Mouse (Mus musculus): Measurements from ENCODE around the gene Ctbp2.

The Ctbp2 gene

GRCm38 (mm10) chr7:133011191-133011590 is 113.0 kb downstream of the Ctbp2 start:
- DNase-seq (ENCODE audit: extremely low read depth, low read depth, low spot score), result no peak

GRCm38 (mm10) chr7:133010477-133010876 is 113.7 kb downstream of the Ctbp2 start:
- no peak for DNase-seq (ENCODE audit: extremely low read depth, low read depth, low spot score)

- DNase-seq (ENCODE audit: extremely low read depth, low read depth, low spot score), result no peak
Measured at GRCm38 (mm10) chr7:133009676-133010075, 114.5 kb downstream of the Ctbp2 start.

DNA sequence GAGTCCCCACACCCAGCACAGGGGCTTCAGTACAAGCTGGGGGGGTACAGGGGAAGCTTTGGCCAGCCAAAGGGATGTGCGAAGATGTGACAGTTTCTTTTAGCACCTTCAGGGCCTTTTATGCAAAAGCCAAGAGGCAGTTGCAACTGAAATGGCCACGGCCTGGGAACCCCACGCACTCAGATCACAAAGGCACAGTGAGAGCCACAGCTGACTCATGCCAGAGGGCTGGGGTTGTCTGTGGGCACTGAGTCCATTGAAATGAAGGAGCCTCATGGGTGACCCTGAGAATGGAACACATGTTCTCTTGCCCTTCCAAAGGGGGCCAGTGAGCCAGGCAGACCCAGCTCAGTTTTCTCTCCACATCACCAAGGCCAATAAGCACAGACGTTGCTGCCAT is 115.5 kb downstream of the Ctbp2 start:
- no peak for DNase-seq (ENCODE audit: extremely low read depth, low read depth, low spot score)

GRCm38 (mm10) chr7:133007343-133007742 is 116.8 kb downstream of the Ctbp2 start:
- no peak for DNase-seq (ENCODE audit: extremely low read depth, low read depth, low spot score)

GRCm38 (mm10) chr7:133005772-133006171 is 118.4 kb downstream of the Ctbp2 start:
- DNase-seq (ENCODE audit: extremely low read depth, low read depth, low spot score), result no peak

DNA sequence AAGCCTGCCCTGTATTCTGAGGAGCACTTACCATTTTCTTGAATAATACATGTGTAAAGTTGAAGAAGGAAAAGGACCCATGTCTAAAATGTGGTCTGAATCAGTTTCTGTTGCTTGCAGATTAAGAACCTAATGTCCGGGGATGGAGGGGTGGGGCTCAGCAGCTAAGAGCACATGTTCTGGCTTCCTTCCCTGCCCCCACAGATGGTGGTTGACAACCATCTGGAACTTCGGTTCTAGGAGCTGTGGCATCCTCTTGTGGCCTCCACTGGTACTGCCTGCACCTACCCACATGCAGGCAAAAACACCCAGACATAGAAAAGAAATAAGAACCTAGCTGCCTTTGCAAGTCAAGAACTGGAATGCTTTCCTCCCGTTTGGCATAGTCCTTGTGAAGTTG is 120.7 kb downstream of the Ctbp2 start:
- DNase-seq (ENCODE audit: extremely low read depth, low read depth, low spot score), result no peak

- DNase-seq (ENCODE audit: extremely low read depth, low read depth, low spot score), result no peak
Measured at GRCm38 (mm10) chr7:133002271-133002670, 121.9 kb downstream of the Ctbp2 start.

DNA sequence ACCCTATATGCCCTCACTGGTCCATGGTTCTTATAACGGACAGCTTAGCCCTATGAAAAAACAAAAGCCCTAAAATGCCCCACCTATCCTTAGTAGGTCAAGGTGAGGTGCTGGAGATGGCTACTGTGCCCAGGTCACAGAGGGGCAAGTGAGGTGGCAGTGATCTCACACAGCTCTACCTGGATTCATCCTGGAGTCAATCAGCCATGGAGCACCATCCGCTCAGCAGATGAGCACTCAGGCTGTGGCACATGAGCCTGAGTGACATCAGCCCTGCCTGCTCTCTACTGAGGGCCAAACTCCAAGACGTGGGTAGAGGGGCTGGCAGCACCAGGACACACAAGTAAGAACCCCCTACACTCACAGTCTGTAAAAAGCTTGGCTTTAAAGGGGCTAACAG is 122.8 kb downstream of the Ctbp2 start:
- no peak for DNase-seq (ENCODE audit: extremely low read depth, low read depth, low spot score)

GRCm38 (mm10) chr7:132999061-132999460 is 125.1 kb downstream of the Ctbp2 start:
- DNase-seq (ENCODE audit: extremely low read depth, low read depth, low spot score), result no peak

- DNase-seq (ENCODE audit: extremely low read depth, low read depth, low spot score), result no peak
Measured at GRCm38 (mm10) chr7:132998639-132999038, 125.5 kb downstream of the Ctbp2 start.

DNA sequence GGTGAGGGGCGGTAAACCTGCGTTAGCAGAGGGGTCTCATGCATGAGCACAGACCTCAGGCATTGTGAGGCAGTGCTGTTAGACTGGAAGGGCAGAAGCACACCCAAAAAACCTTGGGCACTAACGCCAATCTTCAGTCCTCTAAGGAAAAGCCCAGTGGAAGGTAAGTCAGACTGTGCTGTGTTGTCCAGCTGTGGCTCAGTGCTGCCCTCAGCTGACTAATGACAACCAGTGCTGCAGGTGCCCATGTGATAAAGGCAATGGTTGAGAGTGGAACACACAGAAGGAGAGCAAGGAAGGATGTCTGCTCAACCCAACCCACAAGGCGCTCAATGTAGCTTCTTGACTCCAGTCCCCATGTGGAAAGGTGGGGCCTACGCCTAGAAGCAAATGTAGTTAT is 127.8 kb downstream of the Ctbp2 start:
- DNase-seq (ENCODE audit: extremely low read depth, low read depth, low spot score), result no peak

- DNase-seq (ENCODE audit: extremely low read depth, low read depth, low spot score), result no peak
Measured at GRCm38 (mm10) chr7:132994628-132995191, 129.4 kb downstream of the Ctbp2 start.

- DNase-seq (ENCODE audit: extremely low read depth, low read depth, low spot score), result no peak
Measured at GRCm38 (mm10) chr7:132994120-132994519, 130.0 kb downstream of the Ctbp2 start.

- DNase-seq (ENCODE audit: extremely low read depth, low read depth, low spot score), result no peak
Measured at GRCm38 (mm10) chr7:132992967-132993615, 131.1 kb downstream of the Ctbp2 start.

DNA sequence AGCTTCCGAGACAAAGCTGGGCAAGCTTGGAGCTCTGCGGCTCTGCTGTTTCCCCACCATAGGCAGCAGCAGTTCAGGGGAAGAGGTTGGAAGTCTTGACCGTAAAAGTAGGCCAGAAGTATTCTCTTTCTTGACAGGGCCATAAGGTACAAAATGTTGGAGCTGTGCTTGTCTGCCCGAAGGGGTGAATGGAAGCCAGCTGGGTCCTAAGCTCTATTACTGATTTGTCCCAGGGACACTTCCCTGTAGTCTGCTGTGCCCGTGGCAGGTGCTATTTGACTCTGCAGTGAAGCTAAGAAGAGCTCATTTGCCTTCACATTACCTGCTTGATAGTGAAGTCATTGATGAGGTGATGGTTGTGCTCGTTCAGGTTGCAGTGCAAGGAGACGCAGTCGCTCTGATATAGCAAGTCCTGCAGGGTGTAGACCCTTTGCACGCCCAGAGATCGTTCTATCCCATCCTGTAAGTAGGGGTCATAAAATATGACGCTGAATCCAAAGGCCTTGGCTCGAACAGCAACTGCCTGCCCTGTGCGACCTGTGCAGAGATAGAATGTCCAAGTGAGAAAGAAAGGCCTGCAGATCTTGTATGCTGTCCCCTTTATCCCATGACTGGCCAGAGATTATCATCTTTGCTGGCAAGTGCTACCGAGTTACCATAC is 132.8 kb downstream of the Ctbp2 start:
- DNase-seq (ENCODE audit: extremely low read depth, low read depth, low spot score), result no peak

DNA sequence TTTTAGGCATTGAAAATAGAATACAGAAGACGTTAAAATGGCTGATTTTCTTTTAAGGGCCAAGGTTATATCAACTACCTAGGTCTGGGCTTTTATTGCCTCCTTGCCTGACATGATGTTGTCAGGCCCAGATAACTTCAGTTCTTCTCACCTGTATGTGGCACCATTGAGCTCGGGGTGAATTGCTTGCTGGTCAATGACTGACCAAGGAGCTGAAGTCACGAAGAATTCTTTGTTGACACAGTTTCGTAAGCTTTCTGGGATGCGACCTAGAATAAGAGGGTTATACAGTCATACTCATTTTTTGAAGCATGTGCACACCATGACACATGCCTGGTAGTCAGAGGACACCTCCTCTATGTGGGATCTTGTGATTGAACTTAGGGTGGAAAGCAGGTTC is 134.3 kb downstream of the Ctbp2 start:
- no peak for DNase-seq (ENCODE audit: extremely low read depth, low read depth, low spot score)

GRCm38 (mm10) chr7:132982639-132983038 is 141.5 kb downstream of the Ctbp2 start:
- DNase-seq (ENCODE audit: extremely low read depth, low read depth, low spot score), result no peak

DNA sequence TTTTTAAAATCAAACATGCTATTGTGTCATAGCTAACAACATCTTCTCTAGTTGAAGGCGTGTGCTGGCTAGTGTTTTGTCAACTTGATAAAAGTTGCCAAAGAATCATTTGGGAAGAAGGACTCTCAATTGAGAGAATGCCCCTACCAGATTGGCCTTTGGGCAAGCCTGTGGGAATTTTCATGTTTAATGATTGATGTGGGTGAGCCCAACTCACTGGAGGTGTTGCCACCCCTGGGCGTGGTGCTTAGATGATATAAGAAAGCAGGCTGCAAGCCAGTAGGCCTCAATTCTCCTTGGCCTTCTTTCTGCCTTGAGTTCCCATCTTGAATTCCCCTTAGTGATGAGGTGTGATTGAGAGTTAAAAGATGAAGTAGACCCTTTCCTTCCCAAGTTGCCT is 146.2 kb downstream of the Ctbp2 start:
- DNase-seq (ENCODE audit: extremely low read depth, low read depth, low spot score), result no peak

DNA sequence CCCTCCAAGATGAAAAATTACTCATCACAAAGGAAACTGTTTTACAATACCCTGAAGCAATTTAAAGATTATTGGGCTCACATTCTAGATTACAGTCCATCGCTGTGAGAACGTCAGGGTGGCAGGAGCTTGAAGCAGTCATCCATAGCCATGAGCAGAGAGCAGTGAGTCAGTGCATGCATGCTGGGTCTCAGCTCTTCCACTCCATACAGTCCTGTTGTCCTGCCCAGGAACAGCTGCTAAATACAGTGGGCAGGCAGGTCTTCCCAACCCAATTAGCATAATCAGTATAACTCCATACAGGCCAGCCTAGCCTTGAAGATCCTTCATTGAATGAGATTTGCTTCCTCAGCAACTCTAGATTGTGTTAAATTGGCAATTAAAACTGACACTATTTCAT is 148.1 kb downstream of the Ctbp2 start:
- DNase-seq (ENCODE audit: extremely low read depth, low read depth, low spot score), result no peak

DNA sequence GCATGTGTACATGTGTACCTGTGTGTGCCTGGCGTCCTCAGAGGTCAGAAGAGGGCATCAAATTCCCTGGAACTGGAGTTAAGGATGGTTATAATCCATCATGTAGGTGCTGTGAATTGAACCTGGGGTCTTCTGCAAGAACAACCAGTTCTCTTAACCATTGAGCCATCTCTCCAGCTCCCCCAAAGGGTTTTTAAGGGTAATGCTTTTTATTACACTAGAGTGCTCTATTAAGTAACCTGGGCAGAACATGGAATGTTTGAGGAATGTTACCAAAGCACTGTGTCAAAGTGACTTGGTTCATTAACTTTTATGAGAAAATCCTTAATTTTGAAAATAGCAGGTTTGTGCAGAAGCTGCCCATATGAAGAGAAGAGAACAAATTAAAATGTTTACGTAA is 152.1 kb downstream of the Ctbp2 start:
- no peak for DNase-seq (ENCODE audit: extremely low read depth, low read depth, low spot score)

- no peak for DNase-seq (ENCODE audit: extremely low read depth, low read depth, low spot score)
Measured at GRCm38 (mm10) chr7:132965707-132966106, 158.4 kb downstream of the Ctbp2 start.

DNA sequence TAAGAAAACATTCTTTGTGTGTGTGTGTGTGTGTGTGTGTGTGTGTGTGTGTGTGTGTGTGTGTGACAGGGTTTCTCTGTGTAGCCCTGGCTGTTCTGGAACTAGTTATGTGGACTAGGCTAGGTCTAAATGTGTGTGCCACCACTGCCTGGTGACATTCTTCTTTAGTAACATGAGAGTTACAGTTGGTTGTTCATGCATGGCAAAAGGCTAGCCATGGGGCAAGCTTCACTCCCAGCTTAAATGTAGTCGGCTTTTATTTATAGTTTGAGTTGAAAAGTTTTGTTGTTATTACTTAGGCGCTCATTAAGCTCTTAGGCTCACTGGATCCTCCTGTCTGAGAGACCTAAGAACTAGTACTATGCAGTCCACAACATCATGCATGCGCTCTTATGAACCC is 159.8 kb downstream of the Ctbp2 start:
- no peak for DNase-seq (ENCODE audit: extremely low read depth, low read depth, low spot score)
